Mouse (Mus musculus) splenic B cell, adult 2 months (primary cell): ENCODE results near the gene Rtn1.

Experiments used
- DNase-seq: peaks from one replicate; pipeline ENCODE4 v3.0.0-alpha.2; 2011; ENCODE audit warnings: low read depth, low spot score
- H3K27me3 ChIP-seq: 2 replicates; pipeline ENCODE4 v1.6.1; 2012; ENCODE audit warnings: mild to moderate bottlenecking, low read length, moderate library complexity, mixed read lengths; ENCODE audit not compliant: control insufficient read depth, poor library complexity, insufficient read depth, severe bottlenecking
- H3K36me3 ChIP-seq: 2 replicates; pipeline ENCODE4 v1.6.1; 2012; ENCODE audit warnings: mild to moderate bottlenecking, low read length, moderate library complexity, mixed read lengths; ENCODE audit not compliant: control insufficient read depth, poor library complexity, insufficient read depth, severe bottlenecking

Rtn1 gene

DNA sequence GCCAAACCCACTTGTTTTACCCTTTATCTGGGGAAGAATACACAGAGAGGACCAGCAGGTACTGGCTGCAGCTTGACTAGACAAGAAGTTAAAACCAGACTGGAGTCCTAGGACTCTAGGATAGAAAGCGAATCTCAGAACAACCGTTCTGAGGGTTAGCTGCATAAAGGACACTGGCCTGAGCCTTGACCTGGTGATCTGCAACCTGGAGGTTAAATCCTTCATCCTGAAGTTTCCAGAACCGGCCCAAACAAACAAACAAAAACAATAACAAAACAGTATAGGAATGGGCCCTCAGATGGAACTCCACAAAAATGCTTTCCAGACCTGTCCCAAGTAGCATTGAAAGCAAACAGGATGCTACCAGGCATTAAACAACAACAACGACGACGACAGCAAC lies at the start of gene Rtn1:
Gene Rtn1 (minus strand): TSS at position 101 of the 400 bp plus-strand sequence.
- Histone ChIP-seq H3K36me3 (no peaks in the 10 kb centered on the region), H3K27me3 (peaks cover 3% of the 10 kb centered on the region; the same call in 1 of the 2 replicates)
- no peak for DNase-seq

DNA sequence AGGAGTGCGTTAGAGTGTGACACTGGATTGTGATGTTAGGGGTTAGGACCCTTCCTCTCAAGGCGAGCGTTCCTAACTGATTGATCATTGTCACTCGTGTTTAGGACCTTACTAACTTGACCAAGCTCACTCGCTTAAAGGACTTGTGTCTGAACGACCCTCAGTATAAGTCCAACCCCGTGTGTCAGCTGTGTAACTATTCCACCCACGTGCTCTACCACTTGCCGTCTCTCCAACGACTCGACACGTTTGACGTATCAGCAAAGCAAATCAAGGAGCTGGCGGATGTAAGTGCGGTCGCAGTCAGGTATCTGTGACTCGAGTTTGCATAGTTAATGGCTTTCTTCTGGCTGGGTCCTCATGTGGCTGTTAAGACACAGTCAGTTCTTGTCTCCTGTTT lies 45.1 kb upstream of the Rtn1 start:
- no peak for DNase-seq
- Histone ChIP-seq H3K27me3 (no peaks in the 10 kb centered on the region), H3K36me3 (no peaks in the 10 kb centered on the region)

DNA sequence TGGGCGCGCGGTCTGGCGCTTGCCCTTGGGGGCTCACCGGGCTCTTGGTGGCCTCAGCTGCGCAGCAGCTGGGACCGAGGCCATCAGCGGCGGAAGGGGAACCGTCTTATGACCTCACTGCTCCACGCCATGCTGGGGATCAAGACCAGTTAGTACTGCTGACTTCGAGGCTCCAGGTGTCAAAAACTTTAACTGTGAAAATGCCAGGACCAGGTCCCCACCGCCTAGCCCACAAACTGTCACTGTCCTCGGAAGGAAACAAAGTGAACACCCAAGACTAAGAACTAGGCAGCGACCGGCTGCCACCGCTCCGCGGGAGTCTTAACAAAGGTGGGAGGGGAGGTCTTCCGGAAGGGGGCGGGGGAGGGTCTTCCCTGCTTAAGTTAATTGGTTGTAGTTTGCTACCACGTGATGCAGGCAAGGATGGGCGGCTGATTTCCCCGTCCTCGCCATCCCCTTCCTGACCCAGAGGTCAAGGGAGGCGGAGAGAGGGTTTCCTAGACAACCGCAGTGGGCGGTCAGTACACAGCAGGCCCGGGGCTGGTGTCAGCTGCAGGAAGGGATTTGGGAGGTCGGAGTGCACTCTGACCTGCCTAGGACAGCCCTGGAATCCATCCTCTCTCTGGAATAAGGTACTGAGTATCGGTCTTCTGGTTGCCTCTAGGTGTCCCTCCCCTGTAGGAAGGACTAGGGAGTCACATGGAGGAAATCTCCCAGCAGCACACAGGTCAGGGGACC lies 33.2 kb upstream of the Rtn1 start, which contains the start of gene Lrrc9:
Gene Lrrc9 (plus strand): TSS at position 28 of the 738 bp plus-strand sequence.
- Histone ChIP-seq H3K27me3 (no peaks in the 10 kb centered on the region; the same call in 1 of the 2 replicates), H3K36me3 (no peaks in the 10 kb centered on the region)
- DNase-seq, result no peak

DNA sequence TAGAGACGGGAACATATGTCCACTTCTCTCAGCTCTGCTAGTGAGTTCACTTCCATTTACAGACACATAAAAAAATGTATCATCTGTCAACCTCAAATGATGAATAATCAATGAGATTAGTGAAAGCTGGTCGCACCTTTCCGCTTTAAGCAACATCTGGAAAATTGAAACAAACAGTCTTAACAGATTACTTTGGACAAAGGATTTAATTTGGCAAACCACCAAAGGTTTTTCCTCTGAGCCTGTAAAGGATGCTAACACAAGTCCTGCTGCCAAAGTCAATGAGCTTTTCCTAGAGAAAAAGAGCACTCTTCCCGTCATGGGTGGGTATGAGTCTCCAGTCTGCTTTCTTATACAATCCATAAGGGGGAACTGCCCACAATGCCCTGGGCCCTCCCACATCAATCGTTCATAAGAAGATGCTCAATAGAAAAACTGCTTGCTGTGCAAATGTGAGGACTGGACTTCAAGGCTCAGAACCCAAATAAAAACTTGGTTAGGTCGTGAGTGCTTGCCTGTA lies 30.2 kb upstream of the Rtn1 start:
- no peak for DNase-seq
- Histone ChIP-seq H3K27me3 (no peaks in the 10 kb centered on the region; the same call in 1 of the 2 replicates), H3K36me3 (no peaks in the 10 kb centered on the region)

DNA sequence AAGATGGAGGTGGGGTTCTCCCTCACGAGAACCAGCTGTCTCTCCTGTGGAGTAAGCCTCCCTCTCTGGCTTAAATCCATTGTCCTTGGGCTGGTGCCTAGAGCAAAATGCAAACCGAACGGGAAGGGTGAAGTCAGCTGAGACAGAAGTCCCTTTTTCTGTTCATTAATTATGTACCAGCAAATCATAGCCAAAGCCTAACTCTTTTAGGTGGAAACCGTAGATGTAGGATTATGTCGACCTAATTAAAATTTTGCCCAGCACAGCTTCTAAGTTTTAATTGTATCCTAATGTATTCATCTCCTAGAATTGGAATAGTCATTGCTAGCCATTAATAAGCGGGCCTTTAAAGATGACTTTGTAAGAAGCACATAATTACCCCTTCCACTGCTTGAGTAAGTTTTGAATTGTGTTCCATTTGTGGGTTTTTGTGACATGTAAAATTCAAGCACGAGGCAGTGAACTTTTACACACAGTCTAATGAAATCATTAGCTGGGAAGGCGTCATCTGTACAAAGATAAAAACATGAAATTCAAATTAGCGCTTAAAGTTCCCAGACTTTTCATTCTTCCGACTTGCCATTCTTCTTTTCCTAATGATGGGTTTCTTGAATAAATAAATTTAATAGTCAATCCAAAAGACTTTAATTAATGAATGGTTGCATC lies 29.0 kb upstream of the Rtn1 start:
- no peaks in the 10 kb centered on the region for H3K36me3 ChIP-seq
- no peak for DNase-seq
- H3K27me3 ChIP-seq, result no peaks in the 10 kb centered on the region; the same call in 1 of the 2 replicates

DNA sequence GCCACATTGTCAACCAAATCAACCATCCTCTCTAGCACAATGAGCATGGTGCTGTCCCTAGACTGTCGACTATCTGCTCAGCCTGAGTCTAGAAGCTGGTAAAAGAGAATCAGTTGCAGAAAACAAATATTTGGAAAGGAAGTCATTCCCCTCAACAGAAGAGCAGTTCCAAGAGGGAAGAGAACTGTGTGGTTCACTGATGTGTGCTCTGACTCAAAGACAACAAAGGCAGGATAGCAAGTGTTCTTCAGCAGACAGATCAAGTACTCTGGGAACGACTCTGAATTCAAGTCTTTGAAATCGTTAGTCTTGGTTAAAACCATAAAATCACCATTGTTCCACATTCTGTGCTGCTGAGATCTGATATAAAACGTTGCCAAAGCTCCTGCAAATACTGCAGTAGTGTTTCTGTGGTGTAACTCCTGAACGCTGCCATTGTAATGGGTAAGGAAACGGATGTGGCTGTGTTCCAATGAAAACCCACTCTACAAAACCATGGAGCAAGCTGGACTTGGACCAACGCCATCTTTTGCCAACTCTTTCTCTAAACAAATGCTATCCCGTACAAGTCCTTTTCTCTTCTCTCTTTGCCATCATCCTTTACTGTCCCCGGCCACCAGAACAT lies 24.5 kb upstream of the Rtn1 start:
- no peak for DNase-seq
- Histone ChIP-seq H3K27me3 (no peaks in the 10 kb centered on the region), H3K36me3 (no peaks in the 10 kb centered on the region)

DNA sequence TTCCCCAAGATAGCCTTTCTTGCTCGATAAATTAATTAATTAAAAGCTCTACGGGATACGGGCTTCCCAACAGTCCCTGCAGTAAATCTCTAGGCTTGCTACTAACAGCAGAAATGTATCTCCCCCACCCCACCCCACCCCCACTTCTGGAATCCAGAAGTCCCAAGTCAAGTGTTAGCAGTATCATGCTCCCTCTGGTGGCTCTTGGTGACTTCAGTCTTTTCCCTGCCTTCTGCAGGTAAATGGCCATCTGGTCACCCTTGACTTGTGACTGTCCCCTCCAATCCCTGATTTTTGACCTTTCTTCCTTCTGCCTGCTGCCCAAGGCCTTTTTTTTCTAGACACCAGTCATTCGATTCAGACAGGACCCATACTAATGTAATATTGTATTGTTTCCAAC lies 23.4 kb upstream of the Rtn1 start:
- Histone ChIP-seq H3K27me3 (no peaks in the 10 kb centered on the region), H3K36me3 (no peaks in the 10 kb centered on the region)
- no peak for DNase-seq

DNA sequence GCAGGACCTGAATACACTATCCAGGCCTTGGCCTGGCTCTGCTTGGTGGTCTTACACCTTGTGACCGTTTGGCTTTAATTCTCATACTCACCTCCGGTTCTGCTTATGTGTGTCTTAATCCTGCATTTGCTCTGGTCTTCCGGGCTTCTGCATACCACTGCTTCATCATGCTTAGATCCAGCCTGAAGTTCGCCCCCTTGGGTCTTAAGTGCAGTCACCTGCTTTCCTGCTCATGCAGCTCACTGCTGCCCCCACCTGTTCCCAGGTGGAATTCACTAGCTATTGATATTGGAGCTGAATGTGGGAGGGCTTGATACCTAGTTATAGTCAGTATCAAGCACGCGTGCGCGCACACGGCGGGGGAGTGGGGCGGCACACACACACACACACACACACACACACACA lies 18.9 kb upstream of the Rtn1 start:
- H3K27me3 ChIP-seq, result no peaks in the 10 kb centered on the region
- peak; percentile 76 for DNase-seq

DNA sequence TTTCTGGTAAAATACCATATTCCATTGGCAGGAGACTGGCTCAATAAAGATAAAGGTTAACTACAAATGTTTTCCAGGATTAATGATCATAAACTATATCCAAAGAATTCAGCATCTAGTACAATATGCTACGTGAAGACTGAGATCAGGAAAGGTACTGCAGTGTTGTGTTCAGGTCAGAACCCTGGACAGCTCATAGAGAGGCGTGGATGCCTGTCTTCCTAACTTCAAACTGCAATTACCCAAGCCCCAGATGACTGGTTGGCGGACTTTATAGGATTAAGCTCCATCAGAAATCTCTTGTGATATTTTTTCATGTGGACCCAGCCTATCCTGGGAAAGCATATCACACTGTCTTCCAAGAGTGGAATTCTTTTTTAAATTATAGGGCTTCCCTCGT lies 13.8 kb upstream of the Rtn1 start:
- Histone ChIP-seq H3K27me3 (no peaks in the 10 kb centered on the region), H3K36me3 (no peaks in the 10 kb centered on the region)
- DNase-seq, result no peak

More for the DNA sequence above, 18.9 kb upstream of the Rtn1 start:
- H3K36me3 ChIP-seq, result no peaks in the 10 kb centered on the region

DNA sequence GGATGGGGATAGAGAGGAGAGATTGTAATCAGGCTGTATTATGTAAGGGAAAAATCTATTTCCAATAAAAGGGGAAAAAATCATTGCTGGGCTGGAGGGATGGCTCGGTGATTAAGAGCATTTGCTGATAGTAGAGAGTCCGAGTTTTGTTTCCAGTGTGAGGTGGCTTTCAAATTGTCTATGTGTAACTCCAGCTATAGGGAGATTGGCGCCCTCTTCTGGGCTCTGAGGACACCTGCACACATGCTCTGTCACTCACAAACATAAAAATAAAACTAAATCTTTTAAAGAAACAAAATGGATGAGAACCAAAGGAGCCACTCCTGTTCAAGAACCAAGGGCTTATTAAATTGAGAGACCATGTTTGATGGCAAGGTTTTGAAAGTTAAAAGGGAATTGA lies 8.9 kb upstream of the Rtn1 start:
- peak; percentile 60 for DNase-seq
- H3K27me3 ChIP-seq, result no peaks in the 10 kb centered on the region
- H3K36me3 ChIP-seq, result no peaks in the 10 kb centered on the region

DNA sequence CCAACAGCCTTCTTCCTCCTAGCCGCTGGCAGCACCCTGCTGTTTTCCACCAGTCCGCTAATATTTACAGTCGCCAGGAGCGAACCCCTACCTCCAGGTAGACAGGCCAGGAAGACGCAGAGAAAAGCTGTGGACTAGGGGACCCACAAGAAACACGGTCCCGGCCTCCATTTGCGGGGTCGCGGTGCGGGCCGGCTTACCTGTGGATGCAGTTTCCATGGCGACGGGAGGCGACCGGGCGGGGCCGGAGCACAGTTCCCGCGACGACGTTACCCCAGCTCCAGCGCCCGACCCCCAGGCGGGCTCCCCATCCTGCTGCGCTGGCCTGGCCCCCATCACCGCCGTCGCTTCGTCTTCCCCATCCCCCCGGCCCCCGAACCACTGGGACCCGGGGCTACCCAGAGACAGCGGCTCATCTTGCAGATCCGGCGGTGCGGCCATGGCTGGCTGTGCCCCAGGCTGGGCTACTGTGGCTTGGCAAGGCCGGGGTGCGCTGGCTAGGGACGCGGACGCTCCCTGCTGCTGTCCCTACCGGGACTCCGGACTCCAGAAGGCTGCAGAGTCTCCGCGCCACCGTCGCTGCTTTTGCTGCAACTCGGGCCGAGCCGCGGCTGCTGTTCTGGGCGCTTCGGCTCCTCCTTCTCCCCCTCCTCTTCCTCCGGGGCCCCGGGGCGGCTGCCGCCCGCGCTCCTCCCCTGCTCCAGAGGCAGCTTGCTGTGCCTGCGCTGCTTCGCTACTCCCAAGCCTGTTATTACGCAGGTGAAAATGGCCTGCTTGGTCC lies 553 bp downstream of the Rtn1 start:
- H3K36me3 ChIP-seq, result no peaks in the 10 kb centered on the region
- peaks cover 3% of the 10 kb centered on the region; the same call in 1 of the 2 replicates for H3K27me3 ChIP-seq
- peak; percentile 6 for DNase-seq

DNA sequence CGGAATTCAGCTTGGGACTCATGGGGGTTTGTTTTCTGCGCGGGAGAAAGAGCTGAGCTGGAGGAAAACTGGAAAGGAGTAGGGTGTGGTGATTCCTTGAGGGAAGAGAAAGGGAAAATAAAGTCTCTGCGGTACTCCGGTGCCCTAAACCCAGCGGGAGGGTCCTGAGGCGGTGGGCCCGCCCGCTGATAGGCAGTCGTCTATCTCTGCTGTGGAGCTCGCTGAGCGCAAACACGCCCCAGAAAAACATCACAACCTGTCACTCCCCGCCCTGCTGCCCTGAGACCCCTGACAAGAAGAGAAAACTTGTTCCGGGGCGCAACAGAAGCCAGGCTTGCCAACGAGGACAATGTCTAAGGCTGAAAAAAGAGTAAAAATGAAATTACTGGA lies 1.1 kb downstream of the Rtn1 start:
- no peak for DNase-seq
- no peaks in the 10 kb centered on the region for H3K36me3 ChIP-seq
- peaks cover 3% of the 10 kb centered on the region; the same call in 1 of the 2 replicates for H3K27me3 ChIP-seq

DNA sequence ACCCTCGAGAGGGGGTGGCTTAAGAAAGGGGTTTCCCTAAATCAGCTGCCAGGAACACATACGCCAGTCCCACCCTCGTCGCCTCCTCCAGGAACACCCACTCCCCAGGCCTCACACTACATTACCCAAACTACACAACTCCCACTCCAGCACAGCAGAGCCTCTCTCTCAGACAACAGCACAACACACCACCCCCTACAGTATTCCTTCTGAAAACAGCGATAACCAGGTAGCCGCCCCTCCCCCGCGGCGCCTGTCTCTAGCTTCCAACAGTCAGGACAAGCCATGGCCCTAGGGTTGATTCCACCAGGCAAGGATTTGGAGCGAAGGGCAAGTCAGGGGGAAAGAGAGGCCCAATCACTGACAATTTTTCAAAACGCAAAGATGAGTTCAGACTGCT lies 1.7 kb downstream of the Rtn1 start:
- H3K36me3 ChIP-seq, result no peaks in the 10 kb centered on the region
- H3K27me3 ChIP-seq, result peaks cover 3% of the 10 kb centered on the region; the same call in 1 of the 2 replicates
- DNase-seq, result no peak

DNA sequence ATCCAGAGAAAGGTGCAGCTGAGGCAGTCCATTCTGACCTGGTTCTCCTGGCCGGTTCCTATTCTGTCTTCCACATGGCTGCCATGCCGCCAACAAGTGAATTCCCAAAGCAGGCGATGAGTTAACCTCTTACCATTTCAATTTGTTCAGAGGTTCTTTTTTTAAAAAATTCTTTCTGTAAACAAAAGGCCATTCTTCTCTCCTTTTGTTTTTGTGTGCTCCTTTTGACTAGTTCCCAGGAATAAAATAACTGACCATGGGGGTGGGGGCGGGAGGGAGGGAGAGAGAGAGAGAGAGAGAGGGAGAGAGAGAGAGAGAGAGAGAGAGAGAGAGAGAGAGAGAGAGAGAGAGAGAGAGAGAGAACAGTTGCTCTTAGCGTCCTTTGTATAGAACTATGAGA lies 3.8 kb downstream of the Rtn1 start:
- Histone ChIP-seq H3K36me3 (no peaks in the 10 kb centered on the region), H3K27me3 (peaks cover 3% of the 10 kb centered on the region; the same call in 1 of the 2 replicates)
- DNase-seq, result no peak
